Mouse (Mus musculus) spleen, adult 12 weeks (tissue): ENCODE measurements around the gene Ptrh2.

Experiments used
- DNase-seq: peaks from one replicate; pipeline ENCODE4 v3.0.0; 2022; ENCODE audit warnings: low spot score

Ptrh2 gene

DNA sequence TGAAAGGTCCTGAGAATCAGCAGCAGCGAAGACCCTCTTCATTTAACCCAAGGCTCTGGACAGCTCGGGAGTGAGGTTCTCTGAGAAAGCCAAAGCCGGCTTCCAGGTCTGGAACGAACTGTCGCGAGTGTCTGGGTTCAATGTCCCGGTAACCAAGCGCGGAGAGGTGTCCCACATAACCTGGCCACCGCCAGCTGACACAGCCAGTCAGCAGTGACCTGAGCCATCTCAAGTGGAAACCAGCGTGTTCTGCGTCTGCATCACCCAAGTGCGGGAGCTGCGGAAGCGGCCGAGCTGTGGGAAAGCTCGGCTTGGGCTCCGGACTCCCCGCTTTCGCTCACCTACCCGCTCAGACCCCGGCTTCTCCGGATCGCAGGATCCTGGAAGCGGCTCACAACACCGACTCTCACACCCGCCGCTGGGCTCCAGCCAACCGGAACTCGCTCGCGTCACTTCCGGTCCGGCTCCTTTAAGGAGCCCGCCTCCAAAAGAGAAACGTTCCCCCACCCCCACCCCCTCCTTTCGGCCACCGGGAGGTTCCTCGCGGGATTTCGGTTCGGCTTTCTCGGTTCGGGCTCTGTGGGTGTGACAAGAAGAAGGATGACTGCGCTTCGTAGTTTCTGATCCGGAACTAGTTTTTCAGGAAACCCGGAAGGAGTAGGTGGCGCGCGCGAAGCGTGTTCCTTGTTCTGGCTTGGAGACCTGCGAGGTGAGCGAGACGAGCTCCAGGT is at the start of gene Ptrh2, which contains the start of gene Vmp1:
Gene Ptrh2 (plus strand): TSS at position 591 of the 731 bp plus-strand sequence.
Gene Vmp1 (minus strand): TSS at position 442 of the 731 bp plus-strand sequence.
- peak; percentile 83 for DNase-seq

DNA sequence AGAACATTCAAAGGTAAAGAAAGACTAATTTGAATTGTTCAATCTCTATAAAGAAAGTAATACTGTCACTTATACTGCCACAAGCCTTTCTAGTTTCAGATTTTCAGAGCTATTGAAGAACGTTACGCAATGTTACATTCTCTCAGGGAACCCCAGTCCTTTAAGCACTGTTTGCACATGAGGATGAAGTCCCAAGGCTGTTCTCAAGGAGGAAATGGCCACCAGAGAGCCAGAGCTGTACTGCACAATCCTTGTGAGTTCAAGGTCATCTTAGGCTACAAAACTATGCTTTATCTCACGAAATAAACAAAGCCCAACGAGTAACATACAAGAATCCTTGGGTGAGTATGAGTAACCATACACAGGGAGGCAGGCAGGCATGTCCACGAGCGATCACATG is 49.4 kb upstream of the Ptrh2 start:
- no peak for DNase-seq

DNA sequence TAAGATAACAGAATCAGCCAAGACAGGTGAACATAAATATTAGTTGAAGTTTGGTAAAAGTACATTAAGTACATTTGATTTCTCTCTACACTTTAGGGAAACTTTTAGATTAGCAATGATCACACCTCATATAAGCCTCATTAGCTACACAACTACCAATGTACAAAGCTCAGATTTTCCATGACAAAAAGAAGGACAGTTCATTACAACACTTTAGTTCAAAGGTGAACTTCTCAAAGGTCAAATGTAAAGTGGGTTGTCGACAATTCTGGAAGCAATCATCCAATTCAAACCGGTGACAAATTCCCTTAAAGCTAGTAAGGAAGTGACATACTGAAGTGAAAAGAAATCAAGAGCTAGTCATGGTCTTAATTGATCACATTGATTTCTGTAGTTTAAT is 46.1 kb upstream of the Ptrh2 start:
- DNase-seq = no peak

DNA sequence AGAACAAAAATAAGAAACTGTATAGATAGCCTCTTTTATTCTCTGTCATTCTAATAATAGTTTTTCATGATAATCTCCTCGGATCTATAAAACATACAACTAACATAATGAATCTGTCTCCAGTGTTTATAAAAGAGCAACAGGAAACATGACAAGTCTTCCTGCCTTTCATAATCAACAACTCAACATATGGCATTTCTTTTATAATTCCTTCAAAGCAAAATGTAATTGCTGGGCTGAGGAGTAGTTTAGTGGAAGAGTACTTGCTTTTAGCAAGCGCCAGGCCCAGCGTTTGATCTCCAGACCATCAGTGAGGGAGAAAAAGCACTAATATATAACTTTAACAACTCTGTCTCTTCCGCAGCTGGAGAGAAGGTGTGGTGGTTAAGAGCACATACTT is 42.1 kb upstream of the Ptrh2 start:
- DNase-seq = no peak

DNA sequence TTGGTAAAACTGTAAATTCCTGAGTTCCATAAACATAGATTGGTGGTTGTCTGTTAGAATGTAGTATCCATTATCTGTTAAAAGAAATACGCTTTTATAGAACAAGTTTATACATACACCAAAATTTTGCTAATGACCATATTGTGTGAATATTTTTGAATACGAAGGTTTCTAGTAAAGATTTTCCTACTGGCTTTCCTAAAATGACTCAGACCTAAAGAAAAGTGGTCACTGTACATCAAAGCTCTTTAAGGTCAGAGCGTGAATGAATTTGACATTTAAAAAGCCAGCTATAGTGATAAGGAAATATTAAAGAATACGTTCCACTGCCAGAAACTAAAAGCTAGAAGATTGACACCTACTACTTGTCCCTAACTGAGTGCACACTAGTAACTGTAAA is 39.2 kb upstream of the Ptrh2 start:
- no peak for DNase-seq

DNA sequence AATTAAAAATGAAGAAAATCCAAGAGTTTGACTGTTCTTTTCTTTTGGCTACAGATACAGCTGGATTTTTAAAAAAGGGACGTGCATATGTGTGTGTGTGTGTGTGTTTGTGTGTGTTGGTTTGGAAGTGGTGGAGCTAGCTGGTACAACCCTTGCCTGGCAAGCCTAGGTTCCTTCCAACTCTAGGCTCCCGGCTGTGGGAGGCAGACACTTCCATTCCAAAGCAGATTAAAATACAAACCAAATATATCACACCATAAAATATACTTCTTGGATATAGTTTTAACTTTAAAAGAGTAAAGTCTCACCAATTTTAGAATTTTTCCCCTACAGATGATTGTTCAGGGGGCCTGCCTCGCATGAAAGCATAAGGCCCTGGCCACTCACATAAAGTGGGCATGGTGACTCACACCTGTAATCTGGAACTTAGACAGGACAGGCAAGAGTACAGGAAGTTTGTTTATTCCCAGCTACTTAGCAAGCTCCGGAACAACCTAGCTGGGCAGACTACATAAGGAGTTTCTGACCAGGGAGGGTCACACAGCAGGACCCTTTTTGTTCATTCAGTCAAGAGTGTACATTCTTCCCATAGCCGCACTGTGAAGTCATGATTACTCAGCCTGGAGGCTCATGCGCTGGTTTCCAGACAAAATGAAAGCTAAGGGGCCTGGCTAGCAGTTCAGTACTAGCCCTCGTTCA is 37.5 kb upstream of the Ptrh2 start:
- no peak for DNase-seq

DNA sequence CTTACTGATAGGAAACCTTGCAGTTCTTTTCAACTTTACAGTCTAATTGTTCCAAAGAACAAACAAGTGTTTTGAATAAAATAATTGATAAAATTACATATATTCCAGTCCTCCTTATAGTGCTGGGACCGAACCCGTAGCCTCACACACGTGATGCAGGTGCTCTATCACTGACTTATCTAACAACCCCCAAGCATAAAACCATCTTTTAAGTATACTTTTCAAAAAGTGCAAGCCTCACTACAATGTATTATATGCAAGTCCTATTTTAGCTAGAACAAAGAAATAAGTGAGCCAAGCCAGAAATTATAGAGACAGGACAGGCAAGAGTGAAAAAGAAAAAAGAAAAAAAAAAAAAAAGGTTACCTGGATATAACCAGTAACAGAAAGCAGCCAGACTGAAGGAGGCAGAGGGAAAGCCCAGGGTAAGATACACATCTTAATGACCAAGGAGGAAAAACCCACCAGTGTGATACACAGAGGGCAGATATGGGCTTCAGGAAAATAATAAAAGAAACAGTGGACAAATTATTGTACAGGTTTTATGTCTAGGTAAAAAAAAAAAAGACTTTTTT is 36.8 kb upstream of the Ptrh2 start:
- DNase-seq = no peak

DNA sequence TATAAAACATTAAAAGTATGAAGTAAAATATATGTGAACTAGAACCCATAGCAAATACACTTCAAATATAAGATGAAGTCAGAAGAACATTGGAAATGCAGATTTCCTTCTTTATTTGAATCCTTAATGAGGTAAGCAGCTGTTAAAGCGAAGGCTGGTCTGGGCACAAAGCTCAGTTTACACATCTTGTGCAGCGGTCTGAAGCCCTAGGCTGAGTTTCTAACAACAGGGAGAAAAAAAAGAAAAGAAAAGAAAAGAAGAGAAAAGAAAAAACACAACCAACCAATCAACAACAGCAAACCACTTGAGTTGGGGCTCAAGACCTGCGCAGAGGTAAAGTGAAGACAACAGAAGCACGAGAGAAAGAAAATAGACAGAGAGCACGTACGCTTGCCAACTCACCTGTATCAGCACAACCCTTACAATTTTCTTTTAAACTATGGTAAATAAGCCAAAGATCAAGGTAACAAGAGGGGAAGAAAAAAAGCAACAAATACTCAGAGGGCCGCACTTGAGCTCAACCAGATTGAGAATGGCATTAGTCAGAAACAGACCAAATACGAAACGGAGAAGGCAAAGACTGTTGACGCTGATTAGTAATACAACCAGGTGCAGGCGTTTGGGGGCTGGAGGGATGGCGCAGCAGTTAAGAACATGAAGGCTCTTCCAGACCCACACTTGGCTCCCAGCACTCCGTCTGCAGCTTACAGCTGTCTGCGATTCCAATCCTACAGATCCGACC is 35.9 kb upstream of the Ptrh2 start:
- no peak for DNase-seq

DNA sequence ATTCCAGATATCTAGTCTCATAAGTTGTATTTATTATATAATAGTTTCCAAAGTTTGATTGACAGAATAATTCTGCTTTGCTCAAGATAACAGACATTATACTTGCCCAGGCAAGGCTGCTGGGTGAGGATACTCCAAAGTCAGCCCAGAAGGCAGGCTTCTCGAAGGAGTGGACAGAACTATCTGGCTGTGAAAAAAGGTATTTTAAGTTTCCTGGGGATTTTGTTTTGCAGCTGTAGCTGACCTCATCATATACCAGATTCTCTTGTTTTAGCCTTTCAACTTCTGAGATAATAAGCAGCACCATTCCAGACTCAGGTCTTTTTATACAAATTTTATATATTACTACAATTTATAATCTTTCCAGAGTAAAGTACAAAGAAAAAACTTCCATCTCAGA is 34.2 kb upstream of the Ptrh2 start:
- no peak for DNase-seq

DNA sequence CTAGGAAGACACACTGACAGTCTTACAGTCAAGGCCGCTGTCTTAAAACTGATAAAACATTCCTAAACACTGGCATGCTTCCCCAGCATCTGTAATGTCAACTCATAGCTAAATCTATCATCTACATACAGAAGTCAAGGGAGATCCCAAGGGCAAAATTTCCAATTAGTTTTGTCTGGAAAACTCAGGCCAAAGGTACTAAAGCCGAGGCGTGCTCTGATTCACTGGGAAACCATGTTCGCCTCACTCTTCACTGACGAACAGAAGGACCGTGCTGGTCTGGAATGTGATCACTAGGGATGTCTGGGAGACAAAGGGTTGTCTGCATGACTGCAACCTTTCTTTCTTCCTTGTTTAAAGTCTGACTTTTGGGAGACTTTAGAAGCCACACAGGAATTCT is 33.1 kb upstream of the Ptrh2 start:
- DNase-seq = no peak

DNA sequence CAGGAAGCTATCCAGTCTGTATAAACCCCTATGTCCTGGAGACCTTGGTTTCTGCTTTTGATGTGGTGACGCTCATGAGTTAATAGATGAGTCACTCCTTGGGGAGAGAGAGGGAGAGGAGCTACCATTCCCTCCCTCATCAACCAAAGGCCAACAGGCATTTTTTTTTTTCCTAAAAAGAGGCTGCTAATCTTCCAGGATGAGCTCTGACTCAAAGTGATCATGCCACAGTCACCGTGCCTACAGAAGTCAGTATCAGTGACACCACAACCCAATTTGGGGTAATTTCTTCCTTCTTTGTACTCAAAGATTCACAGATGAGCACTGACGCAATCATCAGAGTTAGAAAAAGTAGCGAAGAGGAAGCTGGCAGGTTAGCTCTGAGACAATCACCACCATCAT is 31.2 kb upstream of the Ptrh2 start:
- no peak for DNase-seq

DNA sequence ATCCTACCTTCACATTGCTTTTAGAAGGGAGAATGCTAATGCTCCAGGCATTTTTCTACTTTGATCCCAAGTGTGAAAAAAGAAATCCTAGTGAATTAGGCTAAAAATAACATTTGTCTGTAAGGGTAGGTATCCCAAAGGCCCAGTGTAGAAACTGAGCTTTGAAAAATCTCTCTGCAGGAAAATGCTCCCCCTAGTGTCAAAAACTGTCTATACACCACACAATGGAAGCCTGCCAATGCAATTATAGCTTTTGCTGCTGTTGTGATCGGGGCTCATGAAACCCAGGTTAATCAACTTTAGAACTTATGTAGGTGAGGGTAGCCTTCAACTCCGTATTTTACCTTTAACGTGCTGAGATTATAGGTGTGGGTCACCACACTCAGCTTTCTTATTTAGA is 30.3 kb upstream of the Ptrh2 start:
- DNase-seq = peak; percentile 23

DNA sequence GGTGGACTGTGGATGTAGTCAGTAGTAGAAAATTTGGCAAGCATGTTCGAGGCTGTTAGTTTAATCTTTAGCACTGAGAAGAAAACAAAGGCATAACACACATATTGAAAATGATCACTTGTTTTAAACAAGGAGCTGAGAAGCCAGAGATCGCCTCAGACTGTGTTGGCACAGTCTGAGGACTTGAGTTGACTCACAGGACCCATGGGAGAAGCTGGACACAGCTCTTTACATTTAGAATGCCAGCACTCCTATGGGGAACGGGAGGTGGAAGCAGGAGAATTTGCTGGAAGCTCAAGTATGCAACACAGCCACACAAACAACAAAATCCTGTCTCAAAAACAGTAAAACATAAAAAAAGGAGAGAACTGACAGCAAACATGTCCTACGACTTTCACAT is 29.7 kb upstream of the Ptrh2 start:
- DNase-seq = no peak

DNA sequence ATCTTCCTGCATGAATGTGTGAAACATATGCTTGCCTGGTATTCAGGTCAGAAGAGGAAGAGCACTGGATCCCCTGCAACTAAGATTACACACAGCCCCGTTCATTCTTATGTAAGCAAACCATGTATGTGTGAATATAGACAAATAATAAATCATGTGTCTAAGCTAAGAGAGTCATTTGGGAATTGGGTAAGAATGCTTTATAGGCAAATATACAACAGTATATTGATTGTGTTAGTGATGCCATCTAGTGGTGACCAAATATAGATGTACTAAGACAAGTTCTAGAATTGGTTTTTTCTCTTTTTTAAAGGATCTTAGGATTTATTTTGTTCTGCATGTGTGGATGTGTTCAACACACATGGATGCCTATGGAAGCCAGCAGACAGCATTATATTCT is 28.1 kb upstream of the Ptrh2 start:
- no peak for DNase-seq

DNA sequence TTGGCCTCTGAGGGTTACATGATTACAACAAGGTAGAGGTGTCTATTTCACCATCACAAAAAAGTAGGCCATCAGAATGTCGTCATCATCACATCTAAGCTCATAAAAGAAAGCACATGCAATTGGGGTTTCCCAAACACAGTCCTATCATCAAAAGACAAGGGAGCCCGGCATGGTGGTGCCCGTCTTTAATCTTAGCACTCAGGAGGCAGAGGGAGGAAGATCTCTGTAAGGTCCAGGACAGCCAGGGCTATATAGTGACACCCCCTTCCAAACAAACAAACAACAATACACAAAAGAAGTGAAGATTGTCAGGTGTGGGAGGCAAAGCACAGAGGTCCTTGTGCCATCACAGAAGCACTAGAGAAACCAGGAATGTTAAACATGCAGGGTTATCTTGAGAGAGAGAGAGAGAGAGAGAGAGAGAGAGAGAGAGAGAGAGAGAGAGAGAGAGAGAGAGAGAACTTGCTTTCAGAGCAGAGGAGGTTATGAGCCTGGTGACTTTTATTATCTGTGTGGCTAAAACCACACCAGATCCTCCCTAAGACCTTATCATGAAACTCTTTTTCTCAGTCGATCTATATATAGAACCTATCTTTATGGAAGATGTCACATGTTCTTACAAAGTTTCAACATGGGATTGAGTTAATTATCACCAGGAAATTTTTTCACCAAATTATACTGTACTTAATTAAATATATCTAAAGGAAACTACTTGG is 26.8 kb upstream of the Ptrh2 start:
- no peak for DNase-seq

DNA sequence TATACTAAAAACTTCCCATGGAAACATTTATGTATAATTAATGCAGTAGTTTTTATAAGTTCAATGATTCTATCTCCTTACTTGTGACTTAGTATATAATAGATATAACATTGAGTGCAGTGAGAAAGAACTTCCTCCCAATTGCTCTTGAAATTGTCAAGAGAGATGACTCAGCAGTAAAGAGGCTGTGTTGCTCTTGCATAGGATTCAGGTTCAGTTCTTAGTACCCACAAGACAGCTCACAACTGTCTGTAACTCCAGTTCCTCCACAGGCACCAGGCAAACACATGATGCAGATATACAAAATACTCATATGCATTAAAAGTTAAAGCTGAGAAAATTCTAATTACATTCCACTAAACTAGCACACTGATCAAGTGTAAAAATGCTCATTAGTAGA is 25.9 kb upstream of the Ptrh2 start:
- no peak for DNase-seq

DNA sequence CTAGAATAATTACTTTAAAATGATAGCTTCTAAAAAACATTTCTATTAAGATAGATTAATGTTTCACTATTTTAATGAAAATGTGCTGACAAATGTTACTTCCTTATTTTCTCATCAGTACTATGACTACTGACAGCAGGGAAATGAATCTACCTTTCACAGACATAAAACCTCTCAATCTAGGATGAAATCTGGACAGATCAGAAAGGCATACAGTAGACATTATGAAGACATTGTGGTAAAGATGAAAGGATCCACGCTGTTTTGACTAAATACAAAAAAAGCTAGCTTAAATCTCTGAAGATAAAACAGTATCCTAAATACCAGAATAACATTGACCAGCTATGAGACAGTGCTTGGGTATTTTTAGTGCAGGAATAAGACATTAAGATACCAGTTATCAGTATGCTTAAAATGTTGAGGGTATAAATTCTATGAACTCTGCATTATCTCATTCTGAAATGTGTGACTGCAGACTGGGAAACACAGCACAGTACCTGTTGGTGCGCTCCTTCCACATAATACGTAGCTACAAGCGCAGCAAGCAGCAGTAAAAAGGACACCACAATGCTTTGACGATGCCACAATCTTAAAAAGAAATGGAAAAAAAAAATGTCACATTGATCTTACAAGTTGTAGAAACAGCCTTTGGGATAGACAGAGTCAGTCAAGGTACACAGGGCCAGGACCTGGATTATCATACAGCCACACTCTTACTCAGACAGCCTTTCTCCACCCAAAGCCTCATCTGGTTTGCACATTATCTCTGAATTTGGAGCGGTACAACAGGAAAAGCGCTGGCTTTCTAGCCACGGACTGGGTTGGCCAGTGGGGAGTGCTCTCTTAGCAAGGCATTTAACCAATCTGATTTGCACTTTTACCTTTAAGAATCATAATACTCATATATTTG is 20.5 kb upstream of the Ptrh2 start:
- DNase-seq = peak; percentile 42

DNA sequence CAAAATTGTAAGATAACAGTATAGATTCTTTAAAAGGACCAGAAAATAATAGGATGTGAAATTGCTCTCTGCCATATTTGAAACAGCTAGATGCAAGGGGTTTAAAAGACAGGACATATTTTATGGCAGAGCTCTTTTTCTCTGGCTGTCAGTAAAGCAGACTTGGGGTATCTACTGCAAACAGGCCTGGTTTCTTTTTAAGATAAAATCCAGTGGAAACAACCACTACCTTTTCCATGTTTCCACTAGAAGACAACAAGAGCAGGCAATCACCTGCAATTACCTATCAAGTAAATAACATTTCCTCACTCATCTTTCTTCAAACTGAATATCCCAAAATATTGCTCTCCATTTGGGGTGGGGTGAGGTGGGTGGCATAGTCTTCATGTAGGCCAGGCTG is 19.8 kb upstream of the Ptrh2 start:
- no peak for DNase-seq

DNA sequence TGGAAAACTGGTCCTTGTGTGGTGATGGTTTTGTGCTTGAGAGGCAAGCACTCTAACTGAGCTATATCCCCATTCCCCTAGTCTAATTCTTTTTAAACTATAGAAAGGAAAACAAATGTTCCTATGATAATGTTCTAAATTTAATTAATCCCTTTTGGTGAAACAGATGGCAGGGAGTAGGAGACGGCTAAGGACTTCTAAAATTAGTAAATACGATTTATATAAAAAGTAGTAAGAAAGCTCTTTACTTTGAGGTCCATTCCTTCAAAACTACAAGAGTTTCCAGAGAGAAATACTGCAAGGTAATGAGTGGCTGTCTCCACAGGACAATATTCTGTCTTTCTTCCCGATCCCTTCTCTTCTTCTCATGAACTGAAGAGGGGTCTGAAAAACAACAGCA is 19.4 kb upstream of the Ptrh2 start:
- DNase-seq = no peak

DNA sequence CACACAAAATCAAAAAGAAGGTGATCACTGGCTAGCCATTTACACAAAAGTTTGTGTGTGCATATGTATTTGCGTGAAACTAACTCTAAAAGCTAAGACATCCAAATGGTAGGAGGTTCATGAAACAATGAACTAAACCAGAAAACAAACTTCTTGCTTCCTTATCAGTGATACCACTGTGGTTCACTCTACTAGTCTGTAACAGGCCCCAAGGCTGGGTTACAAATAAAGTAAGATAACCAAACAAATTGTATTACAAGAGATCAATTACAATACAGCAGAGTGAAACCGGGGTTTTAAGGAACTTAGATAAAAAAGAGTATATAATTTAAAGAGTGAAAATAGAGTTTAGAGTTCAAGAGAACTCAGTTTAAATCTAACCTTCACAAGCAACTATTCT is 16.2 kb upstream of the Ptrh2 start:
- DNase-seq = no peak

DNA sequence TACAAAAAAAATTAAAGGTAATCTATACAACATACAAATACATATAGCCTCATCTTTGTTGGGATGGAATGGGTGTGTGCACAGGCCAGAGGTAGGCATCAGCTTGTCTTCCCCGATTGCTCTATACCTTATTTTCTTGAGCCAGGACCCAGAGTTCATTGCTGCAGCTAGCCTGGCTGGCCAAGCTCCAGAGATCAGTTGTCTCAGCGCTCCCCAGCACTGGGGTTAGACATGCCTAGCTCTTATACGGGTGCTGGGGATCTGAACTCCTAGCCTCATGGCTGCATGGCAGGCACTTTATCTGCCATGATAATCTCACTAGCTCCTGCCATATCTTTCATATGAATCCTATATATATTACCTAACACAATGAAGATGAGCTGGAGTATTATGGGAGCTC is 15.6 kb upstream of the Ptrh2 start:
- no peak for DNase-seq
